Mouse (Mus musculus) G1E (cell line): Measurements from ENCODE around the gene Creb3l4.

Experiments used
- CTCF ChIP-seq: IDR thresholded peaks from 2 replicates; pipeline ENCODE4 v1.5.1; 2012; ENCODE audit warnings: low read depth, low read length, inconsistent platforms, mixed read lengths
- GATA1 ChIP-seq: IDR thresholded peaks from 2 replicates; pipeline ENCODE4 v1.6.1; 2012; ENCODE audit warnings: borderline replicate concordance, low read length, inconsistent platforms, mixed read lengths
- GATA2 ChIP-seq: IDR thresholded peaks from 2 replicates; pipeline ENCODE4 v1.6.1; 2012; ENCODE audit warnings: low read depth, low read length, inconsistent platforms, borderline replicate concordance
- POLR2AphosphoS5 ChIP-seq: IDR thresholded peaks from 2 replicates; pipeline ENCODE4 v1.6.1; 2012; ENCODE audit warnings: low read depth, low read length, inconsistent platforms; ENCODE audit not compliant: insufficient replicate concordance
- TAL1 ChIP-seq: conservative IDR thresholded peaks from 2 replicates; pipeline ENCODE4 v1.6.1; 2012; ENCODE audit warnings: low read depth, low read length, inconsistent platforms, mixed read lengths

DNA sequence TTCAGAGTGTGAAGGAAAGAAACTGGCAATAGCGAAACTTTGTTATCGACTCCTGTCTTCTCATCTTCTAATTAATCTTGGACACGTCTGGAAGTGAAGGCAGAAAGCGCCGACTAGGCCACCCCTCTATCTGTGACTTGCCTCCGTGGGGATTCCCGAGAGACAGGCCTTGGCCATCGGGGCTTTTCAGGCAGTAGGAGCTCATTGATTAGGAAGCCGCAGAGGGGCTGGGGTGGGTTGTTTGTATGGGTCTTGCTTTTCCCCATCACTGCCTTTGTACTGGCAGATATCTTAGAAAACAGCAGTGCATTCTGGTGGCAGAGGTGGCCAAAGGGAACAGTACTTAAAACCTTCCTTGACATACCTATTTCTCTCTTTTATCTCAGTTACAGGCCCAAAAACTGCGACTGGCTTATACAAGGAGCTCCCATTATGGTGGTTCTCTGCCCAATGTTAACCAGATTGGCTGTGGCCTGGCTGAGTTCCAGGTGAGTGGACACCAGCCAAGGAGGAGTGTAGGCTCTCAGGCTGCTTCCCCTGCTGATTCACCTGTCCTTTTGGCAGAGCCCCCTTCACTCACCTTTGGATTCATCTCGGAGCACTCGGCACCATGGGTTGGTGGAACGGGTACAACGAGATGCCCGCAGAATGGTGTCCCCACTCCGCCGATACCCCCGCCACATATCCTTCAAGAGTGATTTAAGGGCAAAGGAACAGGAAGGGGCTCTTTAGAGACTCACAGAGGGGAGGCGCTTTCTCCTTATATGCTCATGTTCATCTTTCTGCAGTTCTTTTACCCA, 13.6 kb upstream of the Creb3l4 start:
- TF ChIP-seq CTCF (no peak), POLR2AphosphoS5 (no peak), GATA1 (no peak), GATA2 (no peak), TAL1 (no peak)
